Mouse (Mus musculus): ENCODE measurements around the gene Ksr1. TPM values are rescaled to one million over a fixed set of nuclear protein-coding genes. Genes with fewer than 3 reads are reported as not detected.
A peak's percentile ranks its signal among the peaks of the same experiment; 100 is the strongest.

Ksr1 gene
- polyA plus RNA-seq, 1 experiment from 2014 or later, result 0.81 TPM

- Histone ChIP-seq H3K27me3 (ENCODE audit: insufficient read depth, low read length) (no peaks in the 10 kb centered on the region), H3K9ac (replicated peaks) (no peak overlapping the region), H3K9me3 (ENCODE audit: low read length) (no peaks in the 10 kb centered on the region), H3K4me1 (ENCODE audit: insufficient read depth) (no peaks in the 10 kb centered on the region), H3K4me3 (ENCODE audit: low read depth, low read length) (no peak overlapping the region), H3K36me3 (replicated peaks; ENCODE audit: insufficient read depth, low read length) (no peaks in the 10 kb centered on the region), H3K4me2 (ENCODE audit: low read depth, low read length) (no peak overlapping the region), H3K27ac (ENCODE audit: low read depth) (no peak overlapping the region)
- WGBS (ENCODE audit: insufficient replicate concordance), result 87% methylated on average over 11 of the region's 11 CpGs
- DNase-seq, result no peak
- ATAC-seq, result no peak
- TF ChIP-seq EP300 (IDR thresholded peaks at IDR 0.05; ENCODE audit: low read depth) (no peak), CTCF (IDR thresholded peaks at IDR 0.05; ENCODE audit: low read depth) (no peak)
Measured at GRCm38 (mm10) chr11:79104096-79104495, 42.1 kb downstream of the Ksr1 start.

- TF ChIP-seq CTCF (IDR thresholded peaks at IDR 0.05; ENCODE audit: low read depth) (no peak), EP300 (IDR thresholded peaks at IDR 0.05; ENCODE audit: low read depth) (no peak)
- H3K4me3 ChIP-seq (ENCODE audit: low read depth, low read length), result no peak overlapping the region
- H3K36me3 ChIP-seq (replicated peaks; ENCODE audit: insufficient read depth, low read length), result no peaks in the 10 kb centered on the region
- DNase-seq (no peak), ATAC-seq (no peak)
- 69% methylated on average over 5 of the region's 5 CpGs for WGBS (ENCODE audit: insufficient replicate concordance)
- H3K4me2 ChIP-seq (ENCODE audit: low read depth, low read length), result no peak overlapping the region
- no peak overlapping the region for H3K9ac ChIP-seq (replicated peaks)
- H3K27me3 ChIP-seq (ENCODE audit: insufficient read depth, low read length), result no peaks in the 10 kb centered on the region
- no peak overlapping the region for H3K27ac ChIP-seq (ENCODE audit: low read depth)
- no peaks in the 10 kb centered on the region for H3K9me3 ChIP-seq (ENCODE audit: low read length)
- no peaks in the 10 kb centered on the region for H3K4me1 ChIP-seq (ENCODE audit: insufficient read depth)
Measured at GRCm38 (mm10) chr11:79103461-79103869, 42.7 kb downstream of the Ksr1 start.

GRCm38 (mm10) chr11:79102280-79102679, 43.9 kb downstream of the Ksr1 start:
- Histone ChIP-seq H3K9me3 (ENCODE audit: low read length) (no peaks in the 10 kb centered on the region), H3K27me3 (ENCODE audit: insufficient read depth, low read length) (no peaks in the 10 kb centered on the region), H3K4me3 (ENCODE audit: low read depth, low read length) (no peak overlapping the region), H3K4me1 (ENCODE audit: insufficient read depth) (no peaks in the 10 kb centered on the region), H3K9ac (replicated peaks) (no peak overlapping the region), H3K36me3 (replicated peaks; ENCODE audit: insufficient read depth, low read length) (no peaks in the 10 kb centered on the region), H3K27ac (ENCODE audit: low read depth) (no peak overlapping the region), H3K4me2 (ENCODE audit: low read depth, low read length) (no peak overlapping the region)
- DNase-seq, result no peak
- 65% methylated on average over 4 of the region's 4 CpGs for WGBS (ENCODE audit: insufficient replicate concordance)
- ATAC-seq, result no peak
- no peak for TF ChIP-seq EP300 (IDR thresholded peaks at IDR 0.05; ENCODE audit: low read depth)
- TF ChIP-seq CTCF (IDR thresholded peaks at IDR 0.05; ENCODE audit: low read depth), result peak; percentile 36; the same call in 1 of the 2 replicates

- TF ChIP-seq EP300 (IDR thresholded peaks at IDR 0.05; ENCODE audit: low read depth) (no peak), CTCF (IDR thresholded peaks at IDR 0.05; ENCODE audit: low read depth) (no peak)
- H3K36me3 ChIP-seq (replicated peaks; ENCODE audit: insufficient read depth, low read length), result no peaks in the 10 kb centered on the region
- no peaks in the 10 kb centered on the region for H3K9me3 ChIP-seq (ENCODE audit: low read length)
- no peaks in the 10 kb centered on the region for H3K4me1 ChIP-seq (ENCODE audit: insufficient read depth)
- H3K4me3 ChIP-seq (ENCODE audit: low read depth, low read length), result no peak overlapping the region
- 86% methylated on average over 6 of the region's 6 CpGs for WGBS (ENCODE audit: insufficient replicate concordance)
- DNase-seq (no peak), ATAC-seq (no peak)
- H3K4me2 ChIP-seq (ENCODE audit: low read depth, low read length), result no peak overlapping the region
- no peaks in the 10 kb centered on the region for H3K27me3 ChIP-seq (ENCODE audit: insufficient read depth, low read length)
- no peak overlapping the region for H3K9ac ChIP-seq (replicated peaks)
- no peak overlapping the region for H3K27ac ChIP-seq (ENCODE audit: low read depth)
Measured at GRCm38 (mm10) chr11:79101568-79101967, 44.6 kb downstream of the Ksr1 start.

GRCm38 (mm10) chr11:79099032-79099431, 47.2 kb downstream of the Ksr1 start:
- no peak overlapping the region for H3K9ac ChIP-seq (replicated peaks)
- no peak for TF ChIP-seq EP300 (IDR thresholded peaks at IDR 0.05; ENCODE audit: low read depth)
- TF ChIP-seq CTCF (IDR thresholded peaks at IDR 0.05; ENCODE audit: low read depth), result no peak
- no peaks in the 10 kb centered on the region for H3K36me3 ChIP-seq (replicated peaks; ENCODE audit: insufficient read depth, low read length)
- DNase-seq, result no peak
- H3K4me2 ChIP-seq (ENCODE audit: low read depth, low read length), result no peak overlapping the region
- H3K4me1 ChIP-seq (ENCODE audit: insufficient read depth), result no peaks in the 10 kb centered on the region
- no peak overlapping the region for H3K4me3 ChIP-seq (ENCODE audit: low read depth, low read length)
- no peak for ATAC-seq
- H3K27ac ChIP-seq (ENCODE audit: low read depth), result no peak overlapping the region
- no peaks in the 10 kb centered on the region for H3K9me3 ChIP-seq (ENCODE audit: low read length)
- 71% methylated on average over 8 of the region's 8 CpGs for WGBS (ENCODE audit: insufficient replicate concordance)
- no peaks in the 10 kb centered on the region for H3K27me3 ChIP-seq (ENCODE audit: insufficient read depth, low read length)

- no peaks in the 10 kb centered on the region for H3K27me3 ChIP-seq (ENCODE audit: insufficient read depth, low read length)
- no peak overlapping the region for H3K9ac ChIP-seq (replicated peaks)
- H3K27ac ChIP-seq (ENCODE audit: low read depth), result no peak overlapping the region
- no peaks in the 10 kb centered on the region for H3K9me3 ChIP-seq (ENCODE audit: low read length)
- no peak for DNase-seq
- 0 out of 2 replicates have a peak, but pooled peaks cover 5% of the 10 kb centered on the region for H3K4me1 ChIP-seq (ENCODE audit: insufficient read depth)
- no peak overlapping the region for H3K4me2 ChIP-seq (ENCODE audit: low read depth, low read length)
- 82% methylated on average over 7 of the region's 7 CpGs for WGBS (ENCODE audit: insufficient replicate concordance)
- ATAC-seq, result no peak
- H3K36me3 ChIP-seq (replicated peaks; ENCODE audit: insufficient read depth, low read length), result no peaks in the 10 kb centered on the region
- no peak overlapping the region for H3K4me3 ChIP-seq (ENCODE audit: low read depth, low read length)
- TF ChIP-seq CTCF (IDR thresholded peaks at IDR 0.05; ENCODE audit: low read depth) (no peak), EP300 (IDR thresholded peaks at IDR 0.05; ENCODE audit: low read depth) (no peak)
Measured at GRCm38 (mm10) chr11:79097736-79098135, 48.5 kb downstream of the Ksr1 start.

GRCm38 (mm10) chr11:79096673-79097072, 49.5 kb downstream of the Ksr1 start:
- no peak overlapping the region for H3K4me3 ChIP-seq (ENCODE audit: low read depth, low read length)
- H3K36me3 ChIP-seq (replicated peaks; ENCODE audit: insufficient read depth, low read length), result no peaks in the 10 kb centered on the region
- 68% methylated on average over 5 of the region's 5 CpGs for WGBS (ENCODE audit: insufficient replicate concordance)
- no peak overlapping the region for H3K4me2 ChIP-seq (ENCODE audit: low read depth, low read length)
- no peak overlapping the region for H3K9ac ChIP-seq (replicated peaks)
- TF ChIP-seq EP300 (IDR thresholded peaks at IDR 0.05; ENCODE audit: low read depth) (no peak), CTCF (IDR thresholded peaks at IDR 0.05; ENCODE audit: low read depth) (no peak)
- DNase-seq (no peak), ATAC-seq (no peak)
- 0 out of 2 replicates have a peak, but pooled peaks cover 5% of the 10 kb centered on the region for H3K4me1 ChIP-seq (ENCODE audit: insufficient read depth)
- H3K27me3 ChIP-seq (ENCODE audit: insufficient read depth, low read length), result no peaks in the 10 kb centered on the region
- H3K27ac ChIP-seq (ENCODE audit: low read depth), result no peak overlapping the region
- H3K9me3 ChIP-seq (ENCODE audit: low read length), result no peaks in the 10 kb centered on the region

Measured in liver, postnatal 0 days (tissue).